Mouse (Mus musculus): ENCODE results near the gene Olfr612.
"Not testable (repeated sequence)": the region's sequence is repeated elsewhere in the genome, so short reads cannot be mapped to it uniquely, and the experiment has no call there.

Olfr612 gene

DNA sequence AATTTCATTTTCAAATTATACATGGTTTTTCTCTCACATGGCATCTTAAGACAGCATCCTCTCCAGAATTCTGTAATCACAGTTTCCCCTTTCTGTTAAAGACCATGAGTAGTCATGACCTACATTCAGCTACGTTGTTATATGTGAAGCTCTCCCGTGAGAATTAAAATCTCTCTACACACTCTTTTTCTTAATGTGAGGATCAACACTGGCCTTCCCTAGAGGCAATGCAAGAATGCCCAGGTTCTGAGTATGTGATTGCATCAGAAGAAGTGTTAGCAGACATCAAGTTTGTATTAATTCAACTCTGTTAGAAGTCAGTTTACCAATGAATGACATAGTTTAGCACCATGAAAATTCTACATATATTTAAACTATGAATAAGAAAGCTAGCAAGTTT lies at the start of gene Olfr612:
Olfr612 (minus strand) TSS at position 101 of the 400 bp plus-strand sequence.
- not testable (repeated sequence) for DNase-seq (ENCODE audit: low spot score in 2 of 2)

- no peak for DNase-seq (ENCODE audit: low spot score in 2 of 2)
These were observed 47.3 kb upstream of the Olfr612 start, which contains the start of gene Olfr618 for GRCm38 (mm10) chr7:103589803-103590202. TSS of gene Olfr618 (plus strand) at chr7:103590103.

DNA sequence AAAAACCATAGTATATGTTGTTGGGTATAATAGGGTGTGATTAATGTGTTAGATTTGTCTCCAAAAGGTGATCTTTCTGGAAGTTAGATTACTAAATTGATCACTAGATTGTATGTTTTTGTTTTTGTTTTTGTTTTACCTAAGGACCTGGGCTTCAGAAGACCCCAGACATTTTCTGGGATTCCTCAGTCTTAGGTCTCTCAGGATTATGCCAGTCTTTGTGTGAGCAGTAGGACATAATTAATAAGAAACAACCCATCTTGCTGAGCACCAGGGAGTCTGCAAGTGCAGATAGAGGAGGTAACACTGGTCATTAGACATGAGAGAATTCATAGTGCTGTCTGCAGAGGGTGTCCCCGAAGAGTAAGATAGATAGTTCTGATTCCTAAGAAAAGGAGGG lies 30.2 kb upstream of the Olfr612 start, which contains the start of gene Olfr617:
Olfr617 (plus strand) TSS at position 301 of the 400 bp plus-strand sequence.
- DNase-seq (ENCODE audit: low spot score in 2 of 2), result no peak

DNA sequence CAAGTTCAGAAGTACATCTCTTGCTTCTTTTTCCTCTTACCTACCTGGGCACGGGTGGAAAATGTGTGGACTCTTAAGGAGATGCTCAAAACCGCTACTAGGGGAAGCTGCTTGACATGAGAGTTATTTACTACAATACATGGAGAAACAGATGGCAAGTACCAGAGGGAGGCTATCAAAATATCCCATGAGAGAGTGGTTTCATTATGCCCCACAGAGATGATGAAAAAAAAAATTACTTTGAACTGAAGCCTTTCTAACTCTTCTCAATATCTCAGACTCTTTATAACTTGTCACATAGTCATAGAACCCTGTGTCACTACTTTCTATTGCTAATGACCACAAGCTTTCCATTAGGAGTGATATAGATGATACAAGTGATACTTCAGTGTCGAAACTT lies 26.5 kb upstream of the Olfr612 start, which contains the start of gene Olfr616:
Olfr616 (minus strand) TSS at position 101 of the 400 bp plus-strand sequence.
- no peak for DNase-seq (ENCODE audit: low spot score in 2 of 2)

GRCm38 (mm10) chr7:103555779-103556178 lies 13.3 kb upstream of the Olfr612 start, which contains the start of gene Olfr615:
TSS of gene Olfr615 (plus strand) at chr7:103556079.
- no peak for DNase-seq (ENCODE audit: low spot score in 2 of 2)

- no peak for DNase-seq (ENCODE audit: low spot score in 2 of 2)
These were observed 5.3 kb upstream of the Olfr612 start, which contains the start of gene Olfr613 for GRCm38 (mm10) chr7:103547774-103548173. TSS of gene Olfr613 (plus strand) at chr7:103548074.

GRCm38 (mm10) chr7:103520746-103521145 lies 21.8 kb downstream of the Olfr612 start, which contains the start of gene Olfr611:
TSS of gene Olfr611 (minus strand) at chr7:103520846.
- not testable (repeated sequence) for DNase-seq (ENCODE audit: low spot score in 2 of 2)

DNA sequence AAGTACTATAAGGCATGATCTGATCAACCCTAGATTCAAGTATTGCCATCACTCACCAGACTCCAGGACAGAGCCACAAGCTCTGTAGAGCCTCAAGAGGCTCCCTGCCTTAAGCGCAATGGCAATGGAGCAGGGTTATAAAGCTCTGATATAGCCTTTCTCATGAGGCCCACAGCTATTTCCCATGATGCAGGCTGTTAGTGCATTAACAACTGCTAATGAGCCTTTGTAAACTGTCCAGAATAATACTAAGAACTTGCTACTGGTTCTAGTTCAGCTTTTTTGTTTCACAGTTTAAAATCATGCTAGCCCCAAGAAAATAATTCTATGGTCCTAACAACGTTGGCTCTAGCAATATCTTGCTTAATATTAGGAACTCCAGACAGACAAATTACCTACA lies 30.5 kb downstream of the Olfr612 start, which contains the start of gene Olfr610:
Olfr610 (minus strand) TSS at position 101 of the 400 bp plus-strand sequence.
- no peak for DNase-seq (ENCODE audit: low spot score in 2 of 2)

DNA sequence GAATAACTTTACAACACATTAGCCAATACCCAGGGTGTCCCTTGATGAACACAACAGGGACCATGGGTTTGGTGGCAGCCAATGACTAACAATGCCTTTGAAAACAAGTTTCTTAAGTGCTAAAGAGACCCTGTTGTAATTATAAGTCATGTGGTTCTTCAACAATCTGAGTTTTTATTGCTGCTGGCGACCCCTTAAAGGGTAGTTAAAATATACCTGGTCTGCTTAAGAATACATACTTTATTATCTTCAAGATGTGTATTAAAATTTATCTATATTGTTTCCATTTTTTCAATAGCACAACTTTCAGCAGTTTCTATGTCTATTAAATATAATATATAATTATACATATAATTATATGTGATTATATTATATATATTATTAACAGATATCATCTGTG lies 44.6 kb downstream of the Olfr612 start, which contains the start of gene Olfr609:
Olfr609 (minus strand) TSS at position 101 of the 400 bp plus-strand sequence.
- no peak for DNase-seq (ENCODE audit: low spot score in 2 of 2)
